9 mouse cellular contexts compared by ENCODE assay signal in genomic region chr15:98166963-98167644, GRCm38 (mm10). TPM values are rescaled to one million over a fixed set of nuclear protein-coding genes. Genes with fewer than 3 reads are reported as not detected.
DNase-seq lines count a peak whose midpoint lies in the region; ATAC-seq and TF ChIP-seq lines count a peak whose summit lies in the region.
"Had no signal": no experiment of that assay in that cellular context is flagged by ENCODE, and none has a peak within 500 bp of the region (broad histone marks: within the 10 kb centered on the region; RNA-seq: fewer than 3 reads in every experiment).

Ccdc184 (plus strand) TSS chr15:98167158.

- H3K27me3 ChIP-seq in neural tube, embryonic 11.5 days (ENCODE audit: control insufficient read depth, insufficient read depth, low read length), result peaks cover 41% of the 10 kb centered on the region
- H3K27me3 ChIP-seq in intestine, postnatal 0 days (replicated peaks; ENCODE audit: control insufficient read depth, insufficient read depth, low read length), result peaks cover 42% of the 10 kb centered on the region
- H3K27me3 ChIP-seq in neural tube, embryonic 12.5 days (replicated peaks), result peaks cover 41% of the 10 kb centered on the region

- peak within 1 kb of the TSS; percentile 87 for H3K27ac ChIP-seq in neural tube, embryonic 11.5 days (ENCODE audit: low read depth, low read length)
- no peak within 1 kb of the TSS for H3K27ac ChIP-seq in intestine, postnatal 0 days (ENCODE audit: low read depth, low read length)
- peak within 1 kb of the TSS; percentile 79 for H3K27ac ChIP-seq in neural tube, embryonic 12.5 days

- no peak for ATAC-seq in neural tube, embryonic 11.5 days (ENCODE audit: insufficient read depth, low FRiP score, low TSS enrichment)
- ATAC-seq in intestine, postnatal 0 days, result no peak
- ATAC-seq in neural tube, embryonic 12.5 days (ENCODE audit: low FRiP score, low read depth), result no peak; the same call in 1 of the 2 replicates

- H3K9me3 ChIP-seq in neural tube, embryonic 11.5 days (ENCODE audit: control insufficient read depth, low read length), result no peaks in the 10 kb centered on the region
- H3K9me3 ChIP-seq in intestine, postnatal 0 days (ENCODE audit: control insufficient read depth), result no peaks in the 10 kb centered on the region
- H3K9me3 ChIP-seq in neural tube, embryonic 12.5 days, result no peaks in the 10 kb centered on the region

- WGBS in neural tube, embryonic 11.5 days, result 2% methylated on average over 18 of the region's 18 CpGs
- WGBS in intestine, postnatal 0 days, result 7% methylated on average over 17 of the region's 18 CpGs
- WGBS in neural tube, embryonic 12.5 days, result 1% methylated on average over 18 of the region's 18 CpGs

- TF ChIP-seq CTCF in intestine, postnatal 0 days (IDR thresholded peaks at IDR 0.05; ENCODE audit: low read depth), result no peak

- peak within 1 kb of the TSS; percentile 45 for H3K4me3 ChIP-seq in neural tube, embryonic 11.5 days (ENCODE audit: low read depth, low read length)
- peak within 1 kb of the TSS; percentile 26 for H3K4me3 ChIP-seq in intestine, postnatal 0 days (ENCODE audit: low read depth, low read length)
- H3K4me3 ChIP-seq in neural tube, embryonic 12.5 days, result peak within 1 kb of the TSS; percentile 52
- H3K4me3 ChIP-seq: erythroblast, embryonic 14.5 days had no signal

- DNase-seq in cerebellum, adult 9-10 months, result peak; percentile 54
- no peak for DNase-seq in cerebellum, adult 11 months
- peak; percentile 22 for DNase-seq in neural tube, embryonic 11.5 days (ENCODE audit: low spot score)
- DNase-seq in neural tube, embryonic 10.5 days (ENCODE audit: extremely low spot score, low spot score), result no peak
- DNase-seq in spleen, postnatal 4 days (ENCODE audit: low spot score in 2 of 2), result no peak
- no peak for DNase-seq in spleen, postnatal 10 days (ENCODE audit: low spot score in 2 of 2)

- no peaks in the 10 kb centered on the region for H3K36me3 ChIP-seq in neural tube, embryonic 11.5 days (ENCODE audit: control insufficient read depth, insufficient read depth, low read length)
- H3K36me3 ChIP-seq in intestine, postnatal 0 days (ENCODE audit: control insufficient read depth, insufficient read depth), result no peaks in the 10 kb centered on the region
- H3K36me3 ChIP-seq in neural tube, embryonic 12.5 days, result no peaks in the 10 kb centered on the region

- H3K9ac ChIP-seq in neural tube, embryonic 11.5 days (ENCODE audit: low read length), result peak within 1 kb of the TSS; percentile 50
- no peak within 1 kb of the TSS for H3K9ac ChIP-seq in intestine, postnatal 0 days (ENCODE audit: low read depth, low read length)
- peak within 1 kb of the TSS; percentile 65 for H3K9ac ChIP-seq in neural tube, embryonic 12.5 days

- H3K4me2 ChIP-seq in neural tube, embryonic 11.5 days (ENCODE audit: low read depth), result peak within 1 kb of the TSS; percentile 72
- H3K4me2 ChIP-seq in intestine, postnatal 0 days (replicated peaks; ENCODE audit: low read depth), result peak within 1 kb of the TSS; percentile 49
- H3K4me2 ChIP-seq in neural tube, embryonic 12.5 days (replicated peaks), result peak within 1 kb of the TSS; percentile 81

- peaks cover 15% of the 10 kb centered on the region for H3K4me1 ChIP-seq in neural tube, embryonic 11.5 days (ENCODE audit: control insufficient read depth, insufficient read depth, low read length)
- H3K4me1 ChIP-seq in intestine, postnatal 0 days (replicated peaks; ENCODE audit: control insufficient read depth, insufficient read depth, low read length), result no peaks in the 10 kb centered on the region
- peaks cover 24% of the 10 kb centered on the region for H3K4me1 ChIP-seq in neural tube, embryonic 12.5 days

RNA-seq across cellular contexts. Expression of gene Ccdc184, which starts in this region (rescaled TPM):
- 10.3 and 12.2 TPM in 2 replicates for polyA plus RNA-seq in neural tube, embryonic 11.5 days (2014; fragmentation: Nextera tagmentation; extraction: Ambion mirVana)
- 0.87 and 1.2 TPM in 2 replicates for polyA plus RNA-seq in intestine, postnatal 0 days (2015; fragmentation: Nextera tagmentation; extraction: Ambion mirVana)
- polyA plus RNA-seq in neural tube, embryonic 12.5 days (2016; fragmentation: Nextera tagmentation; extraction: Ambion mirVana), result 22.5 and 24.0 TPM in 2 replicates
- polyA plus RNA-seq: erythroblast, embryonic 14.5 days had no signal

Comparison
In these comparisons a context has a peak if more than half of its experiments do, and no peak if none do; other contexts are left out.
1. DNase-seq: peak in cerebellum, adult 9-10 months (single experiment) and neural tube, embryonic 11.5 days (single experiment); none in cerebellum, adult 11 months (single experiment), neural tube, embryonic 10.5 days (single experiment), spleen, postnatal 4 days (0 of 2) and spleen, postnatal 10 days (0 of 2).
2. Peak in every context shown above with its lines, with median percentiles within 50 percentile points of each other: H3K4me2 ChIP-seq and H3K4me3 ChIP-seq.